Mouse (Mus musculus): ENCODE results near the gene Gnaq.

GRCm38 (mm10) chr19:16329648-16330047 is 197.0 kb downstream of the Gnaq start:
- TF ChIP-seq CTCF (IDR thresholded peaks at IDR 0.05; ENCODE audit: low read depth) (no peak), EP300 (IDR thresholded peaks at IDR 0.05; ENCODE audit: low read depth) (no peak)
